Mouse (Mus musculus) embryonic fibroblast, embryonic 13.5 days (primary cell): ENCODE results near the gene Themis3.

Experiments used
- CTCF ChIP-seq: IDR thresholded peaks from 2 replicates; pipeline ENCODE4 v1.5.1; 2011; ENCODE audit warnings: mild to moderate bottlenecking, control low read depth, low read length, moderate library complexity, borderline replicate concordance; ENCODE audit not compliant: insufficient read depth
- POLR2A ChIP-seq: IDR thresholded peaks from 2 replicates; pipeline ENCODE4 v1.6.1; 2011; ENCODE audit warnings: low read depth, mild to moderate bottlenecking, control low read depth, low read length, moderate library complexity

DNA sequence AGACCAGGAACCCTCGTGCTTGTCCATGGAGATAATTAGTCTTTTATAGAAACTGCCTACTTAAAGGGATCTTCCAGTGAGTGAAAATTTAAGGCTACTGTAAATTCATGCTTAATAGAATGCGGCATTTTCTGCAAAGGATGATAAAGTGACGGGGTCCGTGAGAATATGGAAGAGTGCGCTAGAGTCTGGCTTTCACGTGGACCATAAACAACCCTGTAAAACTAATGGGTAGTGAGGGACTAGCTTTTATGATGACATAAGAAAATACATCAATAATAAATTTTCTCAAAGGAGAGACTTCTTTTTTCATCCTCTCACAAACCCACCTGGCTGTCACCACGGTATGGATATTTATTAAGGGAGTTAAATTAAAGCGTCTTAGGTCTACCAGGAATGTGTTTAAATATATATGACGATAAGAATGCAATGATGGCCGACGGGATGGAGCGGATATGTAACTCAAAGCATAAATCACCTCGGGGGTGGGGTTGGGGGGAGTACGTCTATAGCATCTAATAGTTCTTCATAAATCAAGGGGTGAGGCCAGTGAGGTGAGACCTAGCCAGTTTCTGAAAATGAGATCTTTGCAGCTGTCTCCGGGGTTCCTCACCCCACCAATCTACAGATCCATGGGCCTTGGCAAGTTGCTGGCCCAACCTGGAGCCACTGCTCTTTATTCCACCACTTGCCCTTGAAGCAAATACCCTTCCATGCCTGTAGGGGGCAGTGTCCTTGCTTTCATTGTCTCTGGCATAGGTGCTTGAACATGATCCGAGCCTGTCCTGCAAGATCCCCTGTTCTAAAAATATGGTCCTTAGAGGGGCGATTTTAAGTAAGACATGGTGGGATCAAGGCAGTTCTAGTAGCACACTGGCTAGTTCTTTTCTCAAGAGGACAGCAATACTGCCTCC is 35.8 kb downstream of the Themis3 start:
- TF ChIP-seq POLR2A, result no peak
- no peak for TF ChIP-seq CTCF
